Mouse (Mus musculus): ENCODE measurements around the gene Rbm20.

DNA sequence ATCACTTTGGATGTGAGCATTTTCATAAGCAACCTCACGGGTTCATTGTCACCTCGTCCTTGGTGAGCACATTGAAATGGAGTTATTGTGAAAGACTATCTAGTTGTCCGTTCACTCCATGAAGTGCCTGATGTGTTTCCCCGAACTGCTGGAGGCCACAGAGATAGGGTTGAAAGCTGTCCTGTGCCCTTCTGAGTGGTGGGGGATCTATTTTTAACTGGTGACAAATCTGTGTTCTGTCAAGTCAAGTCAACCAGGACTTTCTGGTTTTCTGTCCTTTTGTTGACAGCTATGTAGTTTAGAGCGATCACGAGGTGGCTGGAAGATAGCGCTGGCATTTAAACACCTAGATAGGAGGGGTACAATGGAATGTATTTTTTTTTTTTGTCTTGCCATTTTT, 39.4 kb downstream of the Rbm20 start:
- no peak for TF ChIP-seq CTCF (IDR thresholded peaks at IDR 0.05; ENCODE audit: low read depth, low read length)
- TF ChIP-seq POLR2A (IDR thresholded peaks at IDR 0.05; ENCODE audit: borderline replicate concordance, low read depth, low read length), result no peak

Measured in bone marrow macrophage, adult 2 months (primary cell).